Mouse (Mus musculus) liver, embryonic 14.5 days (tissue): ENCODE measurements around the gene 4931422A03Rik.

Experiments
- CTCF ChIP-seq: IDR thresholded peaks from 2 replicates; pipeline ENCODE4 v1.5.1; 2016; ENCODE audit warnings: antibody characterized with exemption, low read depth, control low read depth
- EP300 ChIP-seq: IDR thresholded peaks from 2 replicates; pipeline ENCODE4 v1.6.1; 2016; ENCODE audit warnings: antibody characterized with exemption, low read depth

- TF ChIP-seq CTCF = no peak
- TF ChIP-seq EP300 = no peak
These were observed 62.8 kb downstream of the 4931422A03Rik start for GRCm38 (mm10) chr2:103965391-103965790.
